Mouse (Mus musculus) c-Kit-positive CD71-positive TER-119-positive erythroid progenitor cells, embryonic 14.5 days (primary cell): Measurements from ENCODE around the gene Cct6b.
"Not testable (repeated sequence)": the region's sequence is repeated elsewhere in the genome, so short reads cannot be mapped to it uniquely, and the experiment has no call there.

Experiments
- DNase-seq: peaks from one replicate; pipeline ENCODE4 v3.0.0-alpha.2; 2013; ENCODE audit warnings: low spot score

The Cct6b gene

GRCm38 (mm10) chr11:82699865-82700410, 64.2 kb downstream of the Cct6b start:
- DNase-seq, result no peak

GRCm38 (mm10) chr11:82695930-82696329, 68.2 kb downstream of the Cct6b start:
- DNase-seq, result no peak

GRCm38 (mm10) chr11:82694947-82695346, 69.2 kb downstream of the Cct6b start:
- DNase-seq, result not testable (repeated sequence)

GRCm38 (mm10) chr11:82692668-82693067, 71.5 kb downstream of the Cct6b start:
- DNase-seq, result no peak

- DNase-seq, result no peak
Observed at GRCm38 (mm10) chr11:82690476-82690875, 73.6 kb downstream of the Cct6b start.

GRCm38 (mm10) chr11:82687668-82688067, 76.5 kb downstream of the Cct6b start:
- no peak for DNase-seq

GRCm38 (mm10) chr11:82684676-82685075, 79.4 kb downstream of the Cct6b start:
- DNase-seq, result no peak

GRCm38 (mm10) chr11:82683765-82684505, 80.2 kb downstream of the Cct6b start:
- no peak for DNase-seq

- DNase-seq, result no peak
Observed at GRCm38 (mm10) chr11:82678561-82678960, 85.6 kb downstream of the Cct6b start.
